Mouse (Mus musculus) liver, adult 2 months (tissue): Measurements from ENCODE around the gene Olfr432. TPM values are rescaled to one million over a fixed set of nuclear protein-coding genes. Genes with fewer than 3 reads are reported as not detected.
"Not testable (repeated sequence)": the region's sequence is repeated elsewhere in the genome, so short reads cannot be mapped to it uniquely, and the experiment has no call there.

ENCODE experiments used
- DNase-seq: peaks from one replicate; pipeline ENCODE4 v3.0.0-alpha.2; 2011; ENCODE audit warnings: low read depth, low spot score; ENCODE audit errors: extremely low read depth
- H3K27ac ChIP-seq: fragments of 200-500 bp; replicated peaks from 2 replicates; pipeline ENCODE4 v1.5.1; 2012; ENCODE audit warnings: low read depth, mild to moderate bottlenecking, control low read depth, inconsistent platforms, low read length; ENCODE audit not compliant: insufficient read depth
- H3K27me3 ChIP-seq: fragments of 200-500 bp; 2 replicates; pipeline ENCODE4 v1.6.1; 2012; ENCODE audit warnings: mild to moderate bottlenecking, moderate library complexity, low read length, inconsistent platforms; ENCODE audit not compliant: control insufficient read depth, insufficient read depth
- H3K36me3 ChIP-seq: fragments of 200-500 bp; 2 replicates; pipeline ENCODE4 v1.6.1; 2012; ENCODE audit warnings: low read length, inconsistent platforms; ENCODE audit not compliant: control insufficient read depth, insufficient read depth
- H3K4me1 ChIP-seq: fragments of 200-500 bp; 2 replicates; pipeline ENCODE4 v1.6.1; 2011; ENCODE audit warnings: low read length; ENCODE audit not compliant: control insufficient read depth, insufficient read depth
- H3K4me3 ChIP-seq: fragments of 200-500 bp; 2 replicates; pipeline ENCODE4 v1.5.1; 2011; ENCODE audit warnings: low read depth, mild to moderate bottlenecking, control low read depth, low read length, moderate library complexity; ENCODE audit not compliant: insufficient read depth
- H3K79me2 ChIP-seq: fragments of 200-500 bp; 2 replicates; pipeline ENCODE4 v1.6.1; 2012; ENCODE audit warnings: inconsistent platforms, mild to moderate bottlenecking, low read length, moderate library complexity; ENCODE audit not compliant: control insufficient read depth, insufficient read depth
- H3K9ac ChIP-seq: fragments of 200-500 bp; 2 replicates; pipeline ENCODE4 v1.6.1; 2012; ENCODE audit warnings: low read depth, mild to moderate bottlenecking, control low read depth, inconsistent platforms, low read length
- CTCF ChIP-seq: fragments of 200-500 bp; IDR thresholded peaks from 2 replicates; pipeline ENCODE4 v1.5.1; 2011; ENCODE audit warnings: low read depth, low read length, control low read depth
- POLR2A ChIP-seq: fragments of 200-500 bp; IDR thresholded peaks from 2 replicates; pipeline ENCODE4 v1.6.1; 2011; ENCODE audit warnings: low read length, control low read depth; ENCODE audit not compliant: insufficient read depth; ENCODE audit errors: extremely low read depth
- WGBS: fragments of 180-500 bp; shearing (Covaris S2); methylation state at CpG from one replicate; pipeline ENCODE4 v1.1.7; 2018; 5-methylcytosine and 5-hydroxymethylcytosine counted together
- polyA plus RNA-seq: library from polyadenylated mRNA; depleted of rRNA; stranded (reverse); fragments of >200 nt; gene quantifications from 2 replicates; pipeline ENCODE4 v1.2.3, GENCODE M21; 2012; rRNA removed
- total RNA-seq: library from RNA; depleted of rRNA; stranded (reverse); fragments of >200 nt; gene quantifications from 2 replicates; pipeline ENCODE4 v1.2.3, GENCODE M21; 2014; rRNA removed

Gene Olfr432
- not detected in 2 replicates for total RNA-seq
- polyA plus RNA-seq = not detected in 2 replicates

- Histone ChIP-seq H3K4me3 (no peak within 1 kb of the TSS), H3K27ac (no peak within 1 kb of the TSS), H3K4me1 (no peaks in the 10 kb centered on the region), H3K79me2 (no peaks in the 10 kb centered on the region), H3K27me3 (no peaks in the 10 kb centered on the region), H3K36me3 (no peaks in the 10 kb centered on the region), H3K9ac (no peak within 1 kb of the TSS)
- no peak for TF ChIP-seq POLR2A
- no peak for TF ChIP-seq CTCF
- WGBS = 53% methylated on average over 2 of the region's 2 CpGs
- DNase-seq = no peak
These were observed at the start of gene Olfr432 for GRCm38 (mm10) chr1:174048893-174049292. Gene Olfr432, plus strand, starts transcription at chr1:174049205.

GRCm38 (mm10) chr1:174004352-174005109 lies 44.5 kb upstream of the Olfr432 start:
- H3K4me1 ChIP-seq, DNase-seq, H3K27ac ChIP-seq, H3K9ac ChIP-seq, H3K36me3 ChIP-seq, H3K27me3 ChIP-seq, H3K4me3 ChIP-seq, H3K79me2 ChIP-seq: not testable (repeated sequence)
- 73% methylated on average over 2 of the region's 3 CpGs for WGBS

GRCm38 (mm10) chr1:174007050-174007449 lies 42.0 kb upstream of the Olfr432 start:
- not testable (repeated sequence) for DNase-seq, H3K36me3 ChIP-seq, H3K27me3 ChIP-seq, H3K79me2 ChIP-seq, H3K9ac ChIP-seq, H3K27ac ChIP-seq, H3K4me1 ChIP-seq, H3K4me3 ChIP-seq

GRCm38 (mm10) chr1:174031698-174032097 lies 17.3 kb upstream of the Olfr432 start, which contains the start of gene Ifi205:
Gene Ifi205, minus strand, starts transcription at chr1:174031810.
- Histone ChIP-seq H3K27ac (no peak within 1 kb of the TSS), H3K9ac (no peak within 1 kb of the TSS), H3K4me3 (no peak within 1 kb of the TSS), H3K4me1 (no peaks in the 10 kb centered on the region), H3K27me3 (no peaks in the 10 kb centered on the region), H3K36me3 (no peaks in the 10 kb centered on the region), H3K79me2 (no peaks in the 10 kb centered on the region)
- peak; percentile 8 for DNase-seq
- 33% methylated on average over 1 of the region's 1 CpGs for WGBS
- TF ChIP-seq CTCF = no peak
- no peak for TF ChIP-seq POLR2A

- no peak for TF ChIP-seq CTCF
- no peak for TF ChIP-seq POLR2A
- 54% methylated on average over 4 of the region's 4 CpGs for WGBS
- Histone ChIP-seq H3K9ac (no peak overlapping the region), H3K4me1 (no peaks in the 10 kb centered on the region), H3K4me3 (no peak overlapping the region), H3K27me3 (no peaks in the 10 kb centered on the region), H3K79me2 (no peaks in the 10 kb centered on the region), H3K27ac (no peak overlapping the region), H3K36me3 (no peaks in the 10 kb centered on the region)
- no peak for DNase-seq
These were observed 13.2 kb upstream of the Olfr432 start for GRCm38 (mm10) chr1:174035841-174036240.

GRCm38 (mm10) chr1:174038480-174038879 lies 10.5 kb upstream of the Olfr432 start:
- H3K36me3 ChIP-seq = no peaks in the 10 kb centered on the region
- no peaks in the 10 kb centered on the region for H3K4me1 ChIP-seq
- WGBS = 78% methylated on average over 3 of the region's 3 CpGs
- H3K9ac ChIP-seq = no peak overlapping the region
- no peak overlapping the region for H3K27ac ChIP-seq
- TF ChIP-seq POLR2A (no peak), CTCF (no peak)
- DNase-seq = peak; percentile 24
- H3K4me3 ChIP-seq = no peak overlapping the region
- no peaks in the 10 kb centered on the region for H3K79me2 ChIP-seq
- no peaks in the 10 kb centered on the region for H3K27me3 ChIP-seq
